In the genomic region with DNA sequence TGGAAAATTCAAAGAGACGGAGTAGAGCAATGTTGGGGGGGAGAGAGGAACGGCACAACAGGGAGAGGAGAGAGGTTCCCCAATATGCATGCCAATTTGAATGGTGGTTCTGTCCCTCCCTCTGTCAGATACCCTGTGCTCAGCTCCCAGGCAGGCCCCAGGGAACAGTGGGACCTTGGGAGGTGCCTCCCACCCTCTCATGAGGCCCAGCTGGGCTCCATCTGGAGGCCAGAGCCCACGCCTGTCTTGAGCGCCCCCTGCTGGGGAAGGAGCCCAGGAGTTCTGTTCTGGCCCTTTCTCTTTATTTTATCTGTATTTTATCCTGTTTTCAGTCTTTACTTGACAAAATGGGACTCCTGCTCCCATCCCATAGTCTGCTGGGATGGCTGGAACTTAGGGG, we compare ENCODE assay signal across 9 mouse cellular contexts. TPM values are rescaled to one million over a fixed set of nuclear protein-coding genes. Genes with fewer than 3 reads are reported as not detected.
DNase-seq lines count a peak whose midpoint lies in the region; ATAC-seq and TF ChIP-seq lines count a peak whose summit lies in the region.
"Had no signal": no experiment of that assay in that cellular context is flagged by ENCODE, and none has a peak within 500 bp of the region (broad histone marks: within the 10 kb centered on the region; RNA-seq: fewer than 3 reads in every experiment).

No protein-coding gene starts in this region.

- peak; percentile 84 for TF ChIP-seq CTCF in kidney, postnatal 0 days (IDR thresholded peaks at IDR 0.05; ENCODE audit: low read depth)
- peak; percentile 65; the same call in 1 of the 2 replicates for TF ChIP-seq CTCF in testis, adult 2 months (IDR thresholded peaks at IDR 0.05; ENCODE audit: control insufficient read depth, insufficient read depth, insufficient replicate concordance, low read depth, low read length)

- H3K4me2 ChIP-seq in neural tube, embryonic 11.5 days (ENCODE audit: low read depth) = no peak overlapping the region
- H3K4me2 ChIP-seq in neural tube, embryonic 15.5 days = no peak overlapping the region
- no peak overlapping the region for H3K4me2 ChIP-seq in kidney, postnatal 0 days (ENCODE audit: low read length)
- H3K4me2 ChIP-seq: hindbrain, embryonic 15.5 days had no signal

- no peaks in the 10 kb centered on the region for H3K4me1 ChIP-seq in neural tube, embryonic 11.5 days (ENCODE audit: control insufficient read depth, insufficient read depth, low read length)
- H3K4me1 ChIP-seq in neural tube, embryonic 15.5 days = no peaks in the 10 kb centered on the region
- no peaks in the 10 kb centered on the region for H3K4me1 ChIP-seq in kidney, postnatal 0 days (replicated peaks; ENCODE audit: insufficient read depth, low read length)
- no peaks in the 10 kb centered on the region for H3K4me1 ChIP-seq in testis, adult 2 months (ENCODE audit: control insufficient read depth, insufficient read depth, low read length)
- H3K4me1 ChIP-seq: hindbrain, embryonic 15.5 days had no signal

- DNase-seq in adrenal gland, adult (ENCODE audit: inconsistent age in 2 of 2, low spot score in 1 of 2) = peak; percentile 44 to 76
- no peak for DNase-seq in adrenal gland, adult 2 months
- DNase-seq in neural tube, embryonic 11.5 days (ENCODE audit: low spot score) = peak; percentile 70
- DNase-seq in embryo, embryonic 10.5 days (ENCODE audit: low spot score) = peak; percentile 78
- peak; percentile 63 for DNase-seq in kidney, postnatal 0 days (ENCODE audit: low spot score)
- DNase-seq in lung, postnatal 25 days (ENCODE audit: low spot score) = peak; percentile 43

- no peaks in the 10 kb centered on the region for H3K27me3 ChIP-seq in neural tube, embryonic 11.5 days (ENCODE audit: control insufficient read depth, insufficient read depth, low read length)
- H3K27me3 ChIP-seq in neural tube, embryonic 15.5 days (replicated peaks) = peaks cover 6% of the 10 kb centered on the region; the same call in 1 of the 2 replicates
- no peaks in the 10 kb centered on the region for H3K27me3 ChIP-seq in kidney, postnatal 0 days (ENCODE audit: insufficient read depth, low read length)
- H3K27me3 ChIP-seq in testis, adult 2 months (ENCODE audit: control insufficient read depth, insufficient read depth, low read length) = no peaks in the 10 kb centered on the region
- H3K27me3 ChIP-seq: hindbrain, embryonic 15.5 days had no signal

- H3K9ac ChIP-seq in neural tube, embryonic 11.5 days (ENCODE audit: low read length) = no peak overlapping the region
- no peak overlapping the region for H3K9ac ChIP-seq in neural tube, embryonic 15.5 days (replicated peaks)
- no peak overlapping the region for H3K9ac ChIP-seq in kidney, postnatal 0 days (ENCODE audit: low read depth, low read length)
- H3K9ac ChIP-seq: hindbrain, embryonic 15.5 days had no signal

- no peak overlapping the region for H3K27ac ChIP-seq in neural tube, embryonic 11.5 days (ENCODE audit: low read depth, low read length)
- no peak overlapping the region for H3K27ac ChIP-seq in neural tube, embryonic 15.5 days (replicated peaks)
- H3K27ac ChIP-seq in kidney, postnatal 0 days = no peak overlapping the region
- H3K27ac ChIP-seq in testis, adult 2 months (ENCODE audit: control insufficient read depth, insufficient read depth, low read depth, low read length) = no peak overlapping the region
- H3K27ac ChIP-seq: hindbrain, embryonic 15.5 days had no signal

- no peaks in the 10 kb centered on the region for H3K9me3 ChIP-seq in neural tube, embryonic 11.5 days (ENCODE audit: control insufficient read depth, low read length)
- no peaks in the 10 kb centered on the region for H3K9me3 ChIP-seq in neural tube, embryonic 15.5 days (replicated peaks)
- H3K9me3 ChIP-seq in kidney, postnatal 0 days (replicated peaks; ENCODE audit: low read length) = no peaks in the 10 kb centered on the region
- H3K9me3 ChIP-seq: hindbrain, embryonic 15.5 days had no signal

- no peak overlapping the region for H3K4me3 ChIP-seq in neural tube, embryonic 11.5 days (ENCODE audit: low read depth, low read length)
- no peak overlapping the region for H3K4me3 ChIP-seq in neural tube, embryonic 15.5 days (replicated peaks)
- no peak overlapping the region for H3K4me3 ChIP-seq in kidney, postnatal 0 days (replicated peaks; ENCODE audit: low read depth, low read length)
- H3K4me3 ChIP-seq in testis, adult 2 months (ENCODE audit: control insufficient read depth, low read depth, low read length) = no peak overlapping the region
- H3K4me3 ChIP-seq: hindbrain, embryonic 15.5 days had no signal

- no peak for TF ChIP-seq POLR2A in testis, adult 2 months (IDR thresholded peaks at IDR 0.05; ENCODE audit: control insufficient read depth, low read depth, low read length)

- ATAC-seq in neural tube, embryonic 11.5 days (ENCODE audit: insufficient read depth, low FRiP score, low TSS enrichment) = peak; percentile 48; the same call in 1 of the 2 replicates
- ATAC-seq in neural tube, embryonic 15.5 days (ENCODE audit: low FRiP score) = no peak
- peak; percentile 43; the same call in 1 of the 2 replicates for ATAC-seq in kidney, postnatal 0 days (replicated peaks; ENCODE audit: low FRiP score, low read depth)

- H3K36me3 ChIP-seq in neural tube, embryonic 11.5 days (ENCODE audit: control insufficient read depth, insufficient read depth, low read length) = no peaks in the 10 kb centered on the region
- H3K36me3 ChIP-seq in neural tube, embryonic 15.5 days = no peaks in the 10 kb centered on the region; the same call in 1 of the 2 replicates
- no peaks in the 10 kb centered on the region for H3K36me3 ChIP-seq in kidney, postnatal 0 days (ENCODE audit: insufficient read depth, low read length)
- H3K36me3 ChIP-seq in testis, adult 2 months (ENCODE audit: control insufficient read depth, insufficient read depth, low read length) = no peaks in the 10 kb centered on the region
- H3K36me3 ChIP-seq: hindbrain, embryonic 15.5 days had no signal

- 32% methylated on average over 4 of the region's 4 CpGs for WGBS in neural tube, embryonic 11.5 days
- WGBS in neural tube, embryonic 15.5 days = 34% methylated on average over 4 of the region's 4 CpGs
- 36% methylated on average over 4 of the region's 4 CpGs for WGBS in kidney, postnatal 0 days

RNA-seq across cellular contexts. Expression of a gene that starts 27.5 kb away (rescaled TPM):
- total RNA-seq in adrenal gland, adult 2 months (2021) = 1 to 10 TPM in 1 of 2 experiments, not detected in 1; 6.3 TPM
- 0.28 TPM in 2 replicates for polyA plus RNA-seq in adrenal gland, adult 2 months (2012; rRNA removed)
- polyA plus RNA-seq in neural tube, embryonic 11.5 days (2014; fragmentation: Nextera tagmentation; extraction: Ambion mirVana) = not detected in 2 replicates
- polyA plus RNA-seq in neural tube, embryonic 15.5 days (2015; fragmentation: Nextera tagmentation; extraction: Ambion mirVana) = not detected in 2 replicates
- 0.57 TPM in 1 of 2 replicates, not detected in the other for polyA plus RNA-seq in kidney, postnatal 0 days (2015; fragmentation: Nextera tagmentation; extraction: Ambion mirVana)
- 0.35 and 0.89 TPM in 2 replicates for polyA plus RNA-seq in testis, adult 2 months (2012; rRNA removed)
- polyA plus RNA-seq: hindbrain, embryonic 15.5 days had no signal

RNA-seq across cellular contexts. Expression of a gene that starts 28.9 kb away (rescaled TPM):
- total RNA-seq in adrenal gland, adult 2 months (2021) = 10 to 100 TPM; 11.3 to 22.5 TPM
- polyA plus RNA-seq in adrenal gland, adult 2 months (2012; rRNA removed) = 60.8 and 74.5 TPM in 2 replicates
- 52.8 and 55.2 TPM in 2 replicates for polyA plus RNA-seq in neural tube, embryonic 11.5 days (2014; fragmentation: Nextera tagmentation; extraction: Ambion mirVana)
- 28.9 and 33.4 TPM in 2 replicates for polyA plus RNA-seq in neural tube, embryonic 15.5 days (2015; fragmentation: Nextera tagmentation; extraction: Ambion mirVana)
- polyA plus RNA-seq in kidney, postnatal 0 days (2015; fragmentation: Nextera tagmentation; extraction: Ambion mirVana) = 34.1 and 40.2 TPM in 2 replicates
- polyA plus RNA-seq in testis, adult 2 months (2012; rRNA removed) = 18.3 and 22.4 TPM in 2 replicates

RNA-seq across cellular contexts. Expression of a gene that starts 47.2 kb away (rescaled TPM):
- total RNA-seq in adrenal gland, adult 2 months (2021) = 10 to 100 TPM; 70.3 to 94.7 TPM
- 253 and 263 TPM in 2 replicates for polyA plus RNA-seq in adrenal gland, adult 2 months (2012; rRNA removed)
- 7.0 and 8.0 TPM in 2 replicates for polyA plus RNA-seq in neural tube, embryonic 11.5 days (2014; fragmentation: Nextera tagmentation; extraction: Ambion mirVana)
- polyA plus RNA-seq in neural tube, embryonic 15.5 days (2015; fragmentation: Nextera tagmentation; extraction: Ambion mirVana) = 10.7 and 17.8 TPM in 2 replicates
- 41.7 and 43.8 TPM in 2 replicates for polyA plus RNA-seq in kidney, postnatal 0 days (2015; fragmentation: Nextera tagmentation; extraction: Ambion mirVana)
- polyA plus RNA-seq in testis, adult 2 months (2012; rRNA removed) = 23.9 and 26.1 TPM in 2 replicates
